Mouse (Mus musculus): ENCODE results near the gene Gne.

GRCm38 (mm10) chr4:44012376-44013367 is 71.3 kb downstream of the Gne start:
- TF ChIP-seq GATA1 (IDR thresholded peaks at IDR 0.05; ENCODE audit: borderline replicate concordance, low read length) (no peak), FLI1 (IDR thresholded peaks at IDR 0.05; ENCODE audit: low read length) (no peak)
